Mouse (Mus musculus) Patski (cell line): ENCODE measurements at regions not wholly inside any gene's neighbourhood (a gene's known extent, or its start where the extent isn't known, plus 50 kb on each side); places are given as distances from the start of the nearest gene placed in this dataset.
"Not testable (repeated sequence)": the region's sequence is repeated elsewhere in the genome, so short reads cannot be mapped to it uniquely, and the experiment has no call there.

Experiments
- ATAC-seq: fragments of 100-300 bp; one replicate; pipeline ENCODE4 v1.8.0; 2021
- CTCF ChIA-PET: fragments of 350-600 bp; sonication (Branson Sonifier 250); formaldehyde crosslinking; loops from one replicate; lab custom pipeline; 2022; ENCODE audit warnings: inconsistent platforms; lab: Charles Lee
- POLR2A ChIA-PET: fragments of 350-600 bp; sonication (Branson Sonifier 250); formaldehyde crosslinking; loops from one replicate; lab custom pipeline; 2022; ENCODE audit warnings: antibody characterized with exemption, inconsistent platforms; lab: Charles Lee
- DNase-seq: peaks from one replicate; pipeline ENCODE4 v3.0.0-alpha.2; 2011; ENCODE audit warnings: low read depth, low spot score
- H3K27me3 ChIP-seq: fragments of 371-371 bp; one replicate; pipeline ENCODE4 v1.5.1; 2021
- CTCF ChIP-seq: fragments of 100-300 bp; IDR thresholded peaks from one replicate; pipeline ENCODE4 v1.5.1; 2021
- in situ Hi-C: fragments of 300-500 bp; cut with MboI; formaldehyde crosslinking; loops from 3 replicates; pipeline ENCODE4 v1.11.1; 2018; ENCODE audit warnings: low pct_unique_long_range_greater_than_20kb, mixed read lengths

DNA sequence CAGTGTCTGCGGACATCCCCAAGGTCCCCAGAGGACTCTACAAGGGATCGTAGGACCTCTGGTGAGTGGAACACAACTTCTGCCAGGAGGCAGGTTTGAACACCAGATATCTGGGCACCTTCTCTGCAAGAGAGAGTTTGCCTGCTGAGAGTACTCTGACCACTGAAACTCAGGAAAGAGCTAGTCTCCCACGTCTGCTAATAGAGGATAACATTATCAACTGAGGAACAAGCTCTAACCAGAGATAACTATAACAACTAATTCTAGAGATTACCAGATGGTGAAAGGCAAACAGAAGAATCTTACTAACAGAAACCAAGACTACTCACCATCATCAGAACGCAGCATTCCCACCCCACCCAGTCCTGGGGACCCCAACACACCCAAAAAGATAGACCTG is 415.1 kb downstream of the Sis start:
- ATAC-seq, DNase-seq, H3K27me3 ChIP-seq, CTCF ChIA-PET, in situ Hi-C loops, POLR2A ChIA-PET: not testable (repeated sequence)

DNA sequence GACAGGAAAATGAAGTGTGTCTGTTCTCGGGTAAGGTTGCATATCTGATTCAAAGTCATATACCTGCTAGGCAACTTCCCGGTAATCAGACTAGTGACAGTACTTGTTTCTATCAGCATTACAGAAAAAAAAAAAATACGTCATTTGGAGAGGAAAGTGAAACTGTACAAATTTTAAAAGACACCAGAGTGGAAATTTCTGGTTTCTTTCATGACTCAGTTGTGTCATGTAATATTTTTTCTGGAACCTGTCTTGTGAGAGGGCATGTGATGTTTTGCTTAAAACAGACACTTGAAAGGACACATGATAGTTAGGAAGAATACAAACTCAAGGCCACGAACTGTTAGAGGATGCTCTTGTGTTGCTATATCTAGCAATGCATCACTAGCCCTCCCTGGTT is 433.7 kb downstream of the Sis start:
- ChIA-PET CTCF (no interaction called here), POLR2A (no interaction called here)
- ATAC-seq, result no peak
- no peak for DNase-seq
- in situ Hi-C loops, result no loop called here
- no peaks in the 10 kb centered on the region for H3K27me3 ChIP-seq
- TF ChIP-seq CTCF, result no peak

DNA sequence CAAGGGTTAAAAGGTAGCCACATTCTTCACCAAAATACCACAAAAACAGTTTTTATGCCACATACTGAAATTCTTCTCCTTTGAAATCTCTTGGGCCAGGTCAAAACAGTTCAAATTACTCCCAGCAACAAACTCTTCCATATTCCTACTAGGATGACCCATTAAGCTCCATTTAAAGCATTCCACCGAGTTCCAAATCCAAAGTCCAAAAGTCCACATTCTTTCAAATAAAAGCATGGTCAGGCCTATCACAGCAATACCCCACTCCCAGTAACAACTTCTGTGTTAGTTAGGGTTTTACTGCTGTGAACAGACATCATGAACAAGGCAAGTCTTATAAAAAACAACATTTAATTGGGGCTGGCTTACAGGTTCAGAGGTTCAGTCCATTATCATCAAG is 441.9 kb downstream of the Sis start:
- CTCF ChIA-PET, POLR2A ChIA-PET, in situ Hi-C loops, H3K27me3 ChIP-seq, DNase-seq, ATAC-seq: not testable (repeated sequence)

DNA sequence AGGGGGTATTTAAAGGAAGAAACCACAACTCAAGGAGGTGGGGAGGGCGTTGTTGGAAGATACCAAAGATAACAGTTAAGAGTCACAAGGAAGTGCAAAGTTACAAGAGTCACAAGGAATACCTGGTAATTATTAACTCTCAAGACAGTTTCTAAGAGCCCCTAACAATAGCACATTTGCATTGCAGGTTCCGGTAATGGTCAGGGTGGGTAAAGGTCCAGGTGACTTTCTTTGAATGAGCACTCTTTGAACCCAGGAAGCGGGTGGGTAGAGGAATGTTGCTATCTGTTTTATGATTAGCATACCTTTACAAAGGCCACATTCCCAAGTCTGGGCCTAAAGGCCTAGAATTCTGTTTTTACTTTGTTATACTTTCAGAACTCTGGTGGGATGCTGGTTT is 449.8 kb downstream of the Sis start:
- CTCF ChIA-PET, DNase-seq, POLR2A ChIA-PET, ATAC-seq, in situ Hi-C loops, H3K27me3 ChIP-seq: not testable (repeated sequence)

DNA sequence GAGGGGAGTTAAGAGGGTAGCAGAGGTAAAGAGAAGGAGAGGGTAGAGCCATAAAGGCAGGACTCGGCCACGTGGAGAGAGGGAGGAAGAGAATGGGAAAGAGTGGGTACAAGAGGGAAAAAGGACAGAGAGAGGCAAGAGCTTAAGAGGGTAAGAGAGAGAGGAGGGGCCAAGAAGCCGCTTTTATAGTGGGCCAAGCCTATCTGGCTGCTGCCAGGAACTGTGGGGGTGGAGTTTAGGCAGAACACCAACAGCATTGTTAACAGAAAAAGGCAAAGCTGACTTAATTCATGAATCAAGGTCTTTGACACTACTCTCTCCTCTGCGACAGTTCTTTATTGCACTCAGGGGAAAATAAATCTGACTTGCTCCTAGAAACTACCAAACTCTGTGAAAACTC is 463.4 kb downstream of the Sis start:
- no peak for ATAC-seq
- no peak for DNase-seq
- ChIA-PET POLR2A (no interaction called here), CTCF (no interaction called here)
- in situ Hi-C loops, result no loop called here
- no peaks in the 10 kb centered on the region for H3K27me3 ChIP-seq
- no peak for TF ChIP-seq CTCF

DNA sequence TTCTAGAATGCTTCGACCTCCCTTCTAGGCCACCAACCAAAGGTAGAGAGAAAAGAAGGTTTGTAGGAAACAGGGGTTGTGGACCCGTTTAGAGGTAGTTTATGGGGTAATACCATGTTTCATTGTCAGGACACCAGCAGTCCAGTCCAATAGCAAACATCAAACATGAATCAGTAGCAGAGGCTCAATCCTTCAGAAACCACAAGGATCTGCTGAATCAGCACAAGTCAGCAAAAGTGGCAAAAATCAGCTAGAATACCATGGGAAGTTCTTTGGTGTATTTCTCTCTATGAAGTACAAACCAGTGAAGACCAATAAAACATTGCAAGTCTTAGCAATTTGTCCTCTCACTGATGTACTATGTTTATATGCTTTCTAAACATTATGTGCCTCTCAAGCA is 465.9 kb downstream of the Sis start:
- CTCF ChIA-PET, result no interaction called here
- DNase-seq (no peak), ATAC-seq (no peak)
- H3K27me3 ChIP-seq, result no peaks in the 10 kb centered on the region
- in situ Hi-C loops, result no loop called here
- TF ChIP-seq CTCF, result no peak
- POLR2A ChIA-PET, result no interaction called here

DNA sequence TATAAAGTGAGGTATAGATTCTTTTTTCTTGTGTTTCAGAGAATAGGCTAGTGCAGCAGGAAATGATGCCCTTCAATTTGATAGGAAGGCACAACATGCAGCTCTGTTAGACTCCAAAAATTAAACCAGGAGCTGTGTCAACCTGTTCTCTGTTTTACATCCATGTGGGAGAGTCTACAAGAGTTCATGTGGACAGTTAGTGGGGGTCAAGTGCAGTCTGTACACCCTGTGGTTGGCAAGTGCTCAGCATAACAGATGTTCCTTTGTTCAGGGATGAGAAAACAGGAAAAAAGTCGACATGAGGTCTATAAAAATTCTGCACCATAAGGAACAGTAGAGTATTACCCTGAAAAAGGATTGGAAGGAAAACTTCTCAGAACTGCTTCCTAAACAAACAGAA is 512.3 kb downstream of the Sis start:
- H3K27me3 ChIP-seq, result no peaks in the 10 kb centered on the region
- no peak for TF ChIP-seq CTCF
- ChIA-PET POLR2A (no interaction called here), CTCF (interaction anchor here (1.0 kb wide), 1 partner anchor 21 kb away, joined by 3 read pairs; no protein-coding TSS in a partner anchor)
- no peak for ATAC-seq
- DNase-seq, result no peak
- in situ Hi-C loops, result no loop called here
